Mouse (Mus musculus) C2C12 (cell line): Measurements from ENCODE around the gene Rac1. TPM values are rescaled to one million over a fixed set of nuclear protein-coding genes. Genes with fewer than 3 reads are reported as not detected.
A peak's percentile ranks its signal among the peaks of the same experiment; 100 is the strongest.

Experiments
- H3K27me3 ChIP-seq: one replicate; pipeline ENCODE4 v1.6.1; 2011; ENCODE audit not compliant: control insufficient read depth, insufficient read depth, insufficient read length
- H3K36me3 ChIP-seq: one replicate; pipeline ENCODE4 v1.6.1; 2011; ENCODE audit not compliant: control insufficient read depth, insufficient read depth
- H3K4me3 ChIP-seq: one replicate; pipeline ENCODE4 v1.5.1; 2011; ENCODE audit warnings: mild to moderate bottlenecking, control low read depth; ENCODE audit not compliant: poor library complexity, insufficient read depth, severe bottlenecking
- H3K79me2 ChIP-seq: one replicate; pipeline ENCODE4 v1.6.1; 2011; ENCODE audit not compliant: control insufficient read depth, insufficient read depth
- H3K79me3 ChIP-seq: one replicate; pipeline ENCODE4 v1.6.1; 2011; ENCODE audit warnings: low read depth, control low read depth
- H3ac ChIP-seq: one replicate; pipeline ENCODE3; 2011; ENCODE audit warnings: low read depth; ENCODE audit not compliant: control insufficient read depth, insufficient read length
- CEBPB ChIP-seq: IDR thresholded peaks from one replicate; pipeline ENCODE4 v1.6.1; 2011; ENCODE audit warnings: low read depth, mild to moderate bottlenecking, control low read depth, moderate library complexity
- CTCF ChIP-seq: IDR thresholded peaks from one replicate; pipeline ENCODE4 v1.5.1; 2011; ENCODE audit not compliant: control insufficient read depth, insufficient read depth, insufficient read length
- FOSL1 ChIP-seq: IDR thresholded peaks from one replicate; pipeline ENCODE4 v1.8.0; 2011; ENCODE audit warnings: mild to moderate bottlenecking, low read length; ENCODE audit not compliant: poor library complexity, insufficient read depth, severe bottlenecking
- MAX ChIP-seq: IDR thresholded peaks from one replicate; pipeline ENCODE4 v1.6.1; 2011; ENCODE audit warnings: mild to moderate bottlenecking, control low read depth
- MYOD1 ChIP-seq: IDR thresholded peaks from one replicate; pipeline ENCODE4 v1.6.1; 2011; ENCODE audit warnings: low read depth; ENCODE audit not compliant: control insufficient read depth, insufficient read length
- MYOG ChIP-seq: IDR thresholded peaks from one replicate; pipeline ENCODE4 v1.6.1; 2011; ENCODE audit not compliant: control insufficient read depth, insufficient read length; ENCODE audit errors: extremely low read depth
- USF1 ChIP-seq: IDR thresholded peaks from one replicate; pipeline ENCODE4 v1.6.1; 2011; ENCODE audit warnings: low read depth, mild to moderate bottlenecking, control low read depth, moderate library complexity
- polyA plus RNA-seq: library from polyadenylated mRNA; unstranded; fragments of >200 nt; fragmentation: generic; extraction: Trizol; gene quantifications from one replicate; pipeline ENCODE4 v1.2.1, GENCODE M21; 2012; ENCODE audit warnings: missing spikeins

The Rac1 gene
- polyA plus RNA-seq, 1 experiment, result 256 TPM

DNA sequence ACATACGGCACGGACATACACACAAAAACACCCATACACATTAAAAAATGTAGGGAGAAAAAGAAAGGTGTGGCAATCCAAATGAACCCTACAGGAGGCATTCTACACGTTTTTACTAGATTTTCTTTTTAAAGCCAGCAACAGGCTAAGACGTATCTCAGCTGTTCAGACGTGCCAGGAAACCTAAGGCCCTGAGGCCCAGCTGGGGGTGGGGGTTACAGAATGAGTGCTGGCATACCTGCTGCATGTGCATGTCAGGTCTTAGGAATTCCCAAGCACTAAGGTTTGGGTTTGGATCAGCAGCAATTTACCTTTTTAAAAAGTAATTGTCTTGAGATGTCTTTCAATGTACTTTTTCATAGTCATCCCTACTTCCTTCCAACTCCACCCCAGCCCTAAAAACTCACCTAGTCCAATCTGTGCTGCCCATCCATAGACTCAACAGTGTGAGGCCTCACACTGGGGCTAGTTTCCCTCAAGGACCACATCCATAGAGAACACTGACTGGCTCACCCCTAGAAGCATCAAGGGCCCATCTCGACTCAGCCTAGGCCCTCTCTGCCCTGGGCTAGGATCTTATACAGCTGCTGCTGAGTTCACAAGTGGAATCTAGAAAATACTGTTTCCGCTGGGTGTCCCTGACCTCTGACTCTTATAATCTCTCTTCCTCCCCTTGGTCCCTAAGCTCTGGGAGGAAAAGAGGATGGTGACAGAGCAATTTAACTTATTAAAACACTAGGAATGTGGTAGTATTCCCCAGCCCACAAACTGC is 2.2 kb downstream of the Rac1 start:
- Histone ChIP-seq H3K4me3 (peak overlapping the region; percentile 60), H3ac (no peak overlapping the region), H3K27me3 (no peaks in the 10 kb centered on the region), H3K36me3 (peaks cover 7% of the 10 kb centered on the region), H3K79me3 (peaks cover 69% of the 10 kb centered on the region), H3K79me2 (peaks cover 80% of the 10 kb centered on the region)
- TF ChIP-seq MYOD1 (no peak), CTCF (no peak)

DNA sequence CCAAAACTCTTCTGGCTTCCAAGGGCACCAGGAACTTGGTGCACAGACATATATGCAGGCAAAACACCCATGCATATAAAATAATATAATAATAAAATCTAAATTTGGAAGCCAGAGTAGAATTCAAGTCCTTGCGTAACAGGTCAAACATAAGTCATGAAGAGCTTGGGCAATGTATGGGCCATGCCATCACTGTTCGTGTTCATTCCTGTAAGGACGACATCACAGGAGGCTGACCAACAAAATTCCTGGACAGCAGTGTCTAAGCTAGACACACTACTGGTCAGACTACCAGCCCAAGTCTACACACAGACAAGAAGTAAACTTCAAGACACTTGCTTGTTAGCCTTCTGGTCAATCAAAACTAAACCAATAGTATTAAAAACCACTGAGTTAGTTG is 5.0 kb downstream of the Rac1 start:
- no peak overlapping the region for H3K4me3 ChIP-seq
- H3K79me3 ChIP-seq, result peaks cover 92% of the 10 kb centered on the region
- TF ChIP-seq CEBPB (peak; percentile 28), USF1 (no peak)
- peaks cover 7% of the 10 kb centered on the region for H3K36me3 ChIP-seq
- peaks cover 100% of the 10 kb centered on the region for H3K79me2 ChIP-seq
- no peaks in the 10 kb centered on the region for H3K27me3 ChIP-seq
- H3ac ChIP-seq, result no peak overlapping the region

- H3K79me3 ChIP-seq, result peaks cover 96% of the 10 kb centered on the region
- H3K4me3 ChIP-seq, result no peak overlapping the region
- no peak overlapping the region for H3ac ChIP-seq
- peaks cover 100% of the 10 kb centered on the region for H3K79me2 ChIP-seq
- TF ChIP-seq FOSL1, result no peak
- no peak for TF ChIP-seq CEBPB
- no peak for TF ChIP-seq MYOG
- TF ChIP-seq MYOD1, result no peak
- no peak for TF ChIP-seq USF1
- TF ChIP-seq CTCF, result no peak
- no peak for TF ChIP-seq MAX
- no peaks in the 10 kb centered on the region for H3K27me3 ChIP-seq
- H3K36me3 ChIP-seq, result peaks cover 28% of the 10 kb centered on the region
These were observed 7.4 kb downstream of the Rac1 start for GRCm38 (mm10) chr5:143520415-143520814.

- H3ac ChIP-seq, result peak overlapping the region; percentile 31
- peaks cover 100% of the 10 kb centered on the region for H3K79me2 ChIP-seq
- peaks cover 44% of the 10 kb centered on the region for H3K36me3 ChIP-seq
- no peaks in the 10 kb centered on the region for H3K27me3 ChIP-seq
- TF ChIP-seq FOSL1, result no peak
- no peak for TF ChIP-seq MAX
- TF ChIP-seq CEBPB, result peak; percentile 6
- no peak for TF ChIP-seq USF1
- H3K4me3 ChIP-seq, result no peak overlapping the region
- H3K79me3 ChIP-seq, result peaks cover 96% of the 10 kb centered on the region
These were observed 9.7 kb downstream of the Rac1 start for GRCm38 (mm10) chr5:143518045-143518591.

DNA sequence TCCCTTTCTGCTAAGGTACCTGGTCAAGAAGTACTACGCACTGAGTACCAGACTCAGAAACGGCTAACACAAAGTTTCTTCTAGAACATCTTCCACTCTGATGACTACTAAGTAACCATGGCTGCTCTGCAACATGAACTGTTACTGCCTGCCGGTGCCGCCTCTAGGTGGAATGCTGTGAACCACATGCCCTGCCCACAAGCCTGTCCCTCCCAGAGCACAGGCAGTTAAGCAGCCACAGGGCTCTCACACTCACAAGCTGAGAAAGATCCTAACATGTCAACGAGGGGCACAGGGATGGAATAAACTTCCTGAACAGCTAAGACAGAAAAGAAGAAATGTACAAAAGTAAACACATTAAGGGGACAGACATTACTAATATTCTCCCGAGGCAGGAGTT is 10.4 kb downstream of the Rac1 start:
- H3K79me2 ChIP-seq, result peaks cover 100% of the 10 kb centered on the region
- H3K79me3 ChIP-seq, result peaks cover 95% of the 10 kb centered on the region
- no peaks in the 10 kb centered on the region for H3K27me3 ChIP-seq
- H3K4me3 ChIP-seq, result no peak overlapping the region
- H3ac ChIP-seq, result no peak overlapping the region
- H3K36me3 ChIP-seq, result peaks cover 49% of the 10 kb centered on the region
- TF ChIP-seq MYOD1, result no peak
- TF ChIP-seq CTCF, result no peak
- TF ChIP-seq USF1, result no peak
- TF ChIP-seq MAX, result no peak
- TF ChIP-seq CEBPB, result no peak
- no peak for TF ChIP-seq FOSL1
- TF ChIP-seq MYOG, result no peak

GRCm38 (mm10) chr5:143517005-143517404 is 10.8 kb downstream of the Rac1 start:
- peaks cover 53% of the 10 kb centered on the region for H3K36me3 ChIP-seq

More at GRCm38 (mm10) chr5:143517005-143517404, 10.8 kb downstream of the Rac1 start:
- TF ChIP-seq USF1 (no peak), MAX (no peak), MYOD1 (no peak), MYOG (no peak), CTCF (no peak), CEBPB (no peak), FOSL1 (no peak)
- H3K79me2 ChIP-seq, result peaks cover 100% of the 10 kb centered on the region
- no peak overlapping the region for H3ac ChIP-seq
- H3K4me3 ChIP-seq, result no peak overlapping the region
- H3K27me3 ChIP-seq, result no peaks in the 10 kb centered on the region
- peaks cover 95% of the 10 kb centered on the region for H3K79me3 ChIP-seq
